Mouse (Mus musculus) gastrocnemius, postnatal 14 days (tissue): ENCODE measurements around the gene Gm49337. TPM values are rescaled to one million over a fixed set of nuclear protein-coding genes. Genes with fewer than 3 reads are reported as not detected.
A peak's percentile ranks its signal among the peaks of the same experiment; 100 is the strongest.

Experiments used
- DNase-seq: peaks from one replicate; pipeline ENCODE4 v3.0.0; 2021; ENCODE audit warnings: mixed read lengths
- intact Hi-C: fragments of 180-260 bp; cut with DNase I; formaldehyde crosslinking; loops from one replicate; pipeline ENCODE4 v1.15.1; 2025; ENCODE audit warnings: low total_unique reads
- total RNA-seq, 2 experiments: library from RNA; stranded (reverse); gene quantifications; 2 replicates each; pipeline ENCODE4 v1.2.3; 2021

The Gm49337 gene
- total RNA-seq, 2 experiments from 2014 or later: 0.47 TPM; not detected in 1

DNA sequence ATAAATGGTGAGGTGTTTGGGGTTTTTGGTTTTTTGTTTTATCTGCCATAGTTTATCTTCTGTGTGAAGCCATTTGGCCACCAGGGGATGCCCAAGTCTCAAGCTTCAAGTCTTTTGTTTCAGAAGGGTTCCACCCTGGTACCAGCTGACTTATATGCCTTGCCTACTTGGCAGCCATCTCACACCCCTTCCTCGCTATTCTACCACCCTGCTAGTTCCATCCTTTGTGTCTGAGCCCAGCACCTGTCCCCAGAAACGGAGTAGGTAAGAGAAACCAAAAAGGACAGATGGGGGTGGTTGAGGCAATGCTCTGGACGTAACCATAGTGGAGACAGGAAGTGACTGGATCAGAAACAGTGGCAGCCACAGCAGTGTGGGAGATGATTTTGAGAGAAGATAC lies 13.3 kb upstream of the Gm49337 start:
- intact Hi-C loops: no loop called here

DNA sequence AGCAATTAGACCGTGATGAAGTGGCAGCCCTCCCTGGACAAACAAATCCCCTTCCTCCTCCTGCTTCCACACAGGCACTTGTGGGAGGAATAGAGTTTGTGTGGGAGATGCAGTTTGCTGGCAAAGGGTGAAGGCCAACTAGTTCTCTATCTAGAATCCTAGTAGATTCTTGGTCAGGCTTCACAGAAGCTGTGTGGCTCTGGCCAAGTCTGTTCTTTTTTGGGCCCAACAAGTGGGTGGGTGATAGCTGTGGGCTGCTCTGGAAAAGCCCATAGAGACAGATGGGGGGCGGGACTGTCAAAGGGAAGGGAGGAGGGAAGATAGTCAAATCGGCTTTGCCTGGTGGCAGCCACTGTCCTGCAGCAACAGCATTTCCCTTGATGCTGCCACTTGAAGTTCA lies 12.4 kb upstream of the Gm49337 start:
- no peak for DNase-seq
- intact Hi-C loops: no loop called here

More for the DNA sequence above, 13.3 kb upstream of the Gm49337 start:
- no peak for DNase-seq

DNA sequence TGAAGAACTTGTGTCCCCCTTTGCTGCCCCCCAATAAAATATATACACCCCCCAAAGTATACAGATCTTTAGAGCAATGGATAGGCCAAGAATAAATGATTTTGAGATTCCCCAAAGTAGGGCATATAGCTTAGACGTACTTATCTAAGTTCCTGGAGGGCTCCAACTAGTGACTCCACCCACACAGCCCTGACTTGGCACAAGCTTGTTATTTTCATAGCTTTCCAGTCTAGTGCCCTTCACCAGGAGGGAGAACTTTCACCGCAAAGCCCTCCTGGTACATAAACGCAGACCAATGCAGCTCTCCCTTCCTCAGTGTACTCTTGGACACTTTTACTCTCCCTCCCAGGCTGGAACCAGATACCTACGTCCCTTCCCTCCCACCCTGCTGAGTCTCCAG lies 11.0 kb upstream of the Gm49337 start:
- no peak for DNase-seq
- intact Hi-C loops: no loop called here

DNA sequence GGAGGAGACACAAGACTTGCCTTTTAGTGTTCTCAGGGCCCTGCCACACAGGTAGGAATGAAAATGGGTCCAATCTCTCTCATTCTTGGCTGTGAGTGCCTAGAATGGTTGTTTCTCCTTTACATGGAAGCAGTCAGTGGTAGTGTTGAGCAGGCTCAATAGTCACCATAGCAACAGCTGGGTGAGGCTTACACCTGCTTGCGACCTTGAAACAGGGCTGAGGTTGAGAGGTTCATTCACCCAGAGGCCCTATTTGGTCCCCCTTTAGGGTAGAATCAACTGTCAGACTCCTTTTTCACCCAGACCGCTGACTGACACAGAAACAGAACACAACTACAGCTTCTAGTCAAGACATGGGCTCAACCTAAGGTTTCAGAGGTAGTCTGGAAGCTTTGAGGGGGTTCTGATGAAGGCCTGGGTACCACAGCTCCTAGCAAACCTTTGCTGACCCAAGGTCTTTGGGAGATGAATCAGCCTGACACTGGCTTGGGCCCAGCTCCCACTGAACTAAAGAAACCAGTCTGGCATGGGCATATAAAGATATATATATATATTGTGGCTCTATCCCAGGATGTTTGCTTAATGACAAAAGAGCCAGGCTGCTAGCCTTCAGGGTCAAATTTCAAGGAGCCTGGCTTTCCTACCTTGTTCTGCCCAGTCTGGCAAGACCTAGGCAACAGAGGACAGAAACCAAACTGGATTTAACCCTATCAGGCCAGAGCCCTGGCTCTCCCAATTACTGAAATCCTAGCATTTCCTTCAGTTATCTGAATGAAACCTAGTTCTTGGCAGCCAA lies 8.2 kb upstream of the Gm49337 start:
- no peak for DNase-seq
- intact Hi-C loops: loop anchor here (5.0 kb wide), 1 partner anchor 117 kb away; no protein-coding TSS in a partner anchor

DNA sequence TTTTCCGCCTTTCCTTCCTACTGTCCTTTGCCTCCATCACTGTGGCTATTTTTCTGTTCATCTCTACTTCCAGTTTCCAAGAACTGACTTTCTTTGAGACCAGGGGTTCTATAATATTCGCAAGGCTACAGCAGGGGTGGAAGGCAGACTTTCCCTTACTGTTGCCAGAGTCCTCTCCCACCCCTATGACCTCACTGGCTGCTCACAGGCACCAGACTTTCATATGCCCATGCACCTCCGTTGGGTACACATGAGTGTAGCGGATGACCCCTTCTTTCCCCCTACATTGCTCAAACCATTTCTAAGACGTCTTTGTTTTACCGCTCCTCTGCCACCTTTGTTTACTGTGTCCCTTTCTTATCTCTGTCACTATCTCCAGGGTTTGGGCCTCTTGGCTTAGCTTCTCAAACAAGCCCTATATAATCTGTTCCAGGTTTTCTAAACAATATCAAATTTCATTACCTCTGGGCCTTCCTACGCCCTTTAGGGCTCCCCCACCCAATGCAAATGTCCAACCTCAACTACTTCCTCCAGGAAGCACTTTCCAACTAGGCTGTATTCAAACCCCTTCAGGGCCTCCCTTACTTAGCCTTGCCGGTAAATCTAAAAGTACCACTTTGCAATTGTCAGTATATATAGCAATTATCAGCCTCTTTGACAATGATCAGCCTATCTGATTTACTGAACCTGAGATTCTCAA lies 7.3 kb upstream of the Gm49337 start:
- DNase-seq: no peak
- intact Hi-C loops: loop anchor here (5.0 kb wide), 1 partner anchor 116 kb away; no protein-coding TSS in a partner anchor

DNA sequence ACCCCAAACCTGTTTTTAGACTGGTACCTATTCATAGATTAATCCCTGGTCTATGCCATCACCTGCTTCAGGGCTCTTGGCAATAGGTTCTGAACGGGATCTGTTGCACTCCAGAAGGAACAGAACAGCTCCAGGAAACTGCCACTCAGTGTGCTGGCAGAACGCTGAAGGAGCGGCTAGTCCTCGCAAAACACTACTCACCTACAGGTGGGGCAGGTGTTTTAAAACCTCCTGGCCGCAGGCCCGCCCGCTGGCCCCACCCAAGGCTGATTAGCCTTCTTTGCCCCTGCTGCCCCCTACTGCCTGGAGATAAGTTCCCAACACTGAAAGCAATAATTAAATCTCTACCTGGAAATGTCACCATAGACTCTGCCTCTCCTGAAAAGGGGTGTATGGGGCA lies 5.8 kb upstream of the Gm49337 start, which contains the start of gene Tspan1:
Gene Tspan1 (minus strand): TSS at position 198 of the 400 bp plus-strand sequence.
- intact Hi-C loops: loop anchor here (5.0 kb wide), 1 partner anchor 115 kb away; no protein-coding TSS in a partner anchor
- DNase-seq: no peak

DNA sequence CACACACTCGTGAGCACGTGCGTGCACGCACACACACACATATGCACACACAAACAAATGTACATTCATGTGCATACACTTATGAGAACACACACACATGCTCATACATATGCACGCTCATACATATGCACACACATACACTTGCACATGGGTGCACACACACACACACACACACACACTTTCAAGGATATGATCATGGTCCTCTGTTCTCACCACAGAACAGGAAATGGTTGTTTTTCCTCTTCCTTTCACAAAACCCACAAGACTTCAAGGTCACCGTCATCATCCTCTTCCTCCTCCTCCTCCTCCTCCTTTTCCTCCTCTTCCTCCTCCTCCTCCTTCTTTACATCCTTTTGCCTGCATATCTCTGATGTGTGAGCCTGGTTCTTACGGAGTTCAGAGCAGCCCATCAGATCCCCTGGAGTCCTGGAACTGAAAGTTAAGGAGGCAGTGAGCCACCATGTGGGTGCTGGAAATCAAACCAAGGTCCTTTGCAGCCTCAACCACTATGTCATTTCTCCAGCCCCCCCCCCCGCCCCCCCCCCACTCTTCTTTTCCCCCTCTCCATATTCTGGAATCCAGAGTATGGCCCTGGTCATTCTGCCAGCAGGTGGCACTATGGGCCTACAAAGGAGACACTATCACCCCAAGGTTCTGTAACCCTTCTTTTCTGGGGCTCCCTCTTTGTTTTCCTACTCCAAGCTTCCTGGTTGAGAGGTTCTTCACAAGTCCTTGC lies 4.4 kb upstream of the Gm49337 start:
- DNase-seq: peak; percentile 71
- intact Hi-C loops: loop anchor here (5.0 kb wide), 1 partner anchor 114 kb away; no protein-coding TSS in a partner anchor

DNA sequence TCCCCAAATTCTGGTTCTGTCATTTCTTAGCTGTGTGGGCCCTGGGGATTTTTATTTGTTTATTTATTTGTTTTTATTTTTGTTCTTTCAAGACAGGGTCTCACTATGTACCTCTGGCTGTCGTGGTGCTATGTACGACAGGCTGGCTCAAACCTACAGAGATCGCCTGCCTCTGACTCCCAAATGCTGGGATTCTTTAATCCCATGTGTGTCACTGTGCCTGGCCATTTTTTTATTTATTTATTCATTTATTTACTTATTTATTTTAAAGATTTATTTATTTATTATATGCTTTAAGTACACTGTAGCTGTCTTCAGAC lies 3.9 kb upstream of the Gm49337 start:
- intact Hi-C loops: loop anchor here (5.0 kb wide), 1 partner anchor 113 kb away; no protein-coding TSS in a partner anchor
- no peak for DNase-seq

DNA sequence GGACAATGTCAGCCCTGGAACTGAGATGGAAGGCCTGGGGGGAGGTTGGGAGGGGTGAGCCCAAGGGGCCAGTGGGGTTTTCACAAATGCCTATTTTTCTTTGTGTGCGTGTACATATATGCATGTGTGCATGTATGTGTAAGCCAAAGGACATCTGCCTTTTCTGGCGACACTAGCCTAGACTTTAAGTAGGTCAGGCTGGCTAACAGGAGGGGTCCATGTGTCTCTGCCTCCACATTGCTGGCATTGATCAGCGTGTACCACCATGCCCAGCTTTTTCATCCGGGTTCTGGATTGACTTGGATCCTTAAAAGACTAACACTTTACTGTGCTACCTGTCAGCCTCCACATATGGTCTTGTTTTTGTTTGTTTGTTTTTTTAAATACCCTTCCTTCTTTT lies 568 bp downstream of the Gm49337 start:
- intact Hi-C loops: no loop called here
- no peak for DNase-seq

DNA sequence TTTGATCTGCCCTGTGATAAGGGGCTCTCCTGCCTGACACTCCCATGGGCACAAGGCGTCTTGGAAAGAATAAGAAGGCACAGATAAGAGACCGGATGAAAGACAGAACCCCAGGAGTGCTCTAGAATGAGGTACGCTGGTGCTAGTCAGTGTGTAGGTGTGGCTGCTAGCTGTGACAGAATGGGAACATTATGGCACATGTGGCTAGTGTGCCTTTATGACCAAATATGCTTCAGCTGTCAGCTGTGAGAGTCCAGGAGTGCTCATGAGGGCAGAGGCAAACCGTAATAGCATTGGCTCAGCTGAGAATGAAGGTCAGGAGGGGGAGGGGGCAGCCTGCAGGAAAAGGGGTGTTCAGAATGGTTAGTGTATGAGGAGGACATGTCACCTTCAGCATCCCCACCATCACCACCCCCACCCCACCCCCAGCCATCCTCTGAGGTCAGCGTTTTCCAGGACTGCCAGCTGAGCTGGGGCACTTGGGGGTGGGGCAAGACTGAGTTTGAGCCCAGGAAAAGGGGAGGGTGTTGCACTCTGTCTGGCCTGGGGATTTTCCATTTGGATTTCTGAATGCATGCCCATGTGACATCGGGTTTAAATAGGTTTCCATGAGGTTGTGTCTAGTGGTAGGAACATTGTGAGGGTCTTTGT lies 1.4 kb downstream of the Gm49337 start:
- intact Hi-C loops: no loop called here

DNA sequence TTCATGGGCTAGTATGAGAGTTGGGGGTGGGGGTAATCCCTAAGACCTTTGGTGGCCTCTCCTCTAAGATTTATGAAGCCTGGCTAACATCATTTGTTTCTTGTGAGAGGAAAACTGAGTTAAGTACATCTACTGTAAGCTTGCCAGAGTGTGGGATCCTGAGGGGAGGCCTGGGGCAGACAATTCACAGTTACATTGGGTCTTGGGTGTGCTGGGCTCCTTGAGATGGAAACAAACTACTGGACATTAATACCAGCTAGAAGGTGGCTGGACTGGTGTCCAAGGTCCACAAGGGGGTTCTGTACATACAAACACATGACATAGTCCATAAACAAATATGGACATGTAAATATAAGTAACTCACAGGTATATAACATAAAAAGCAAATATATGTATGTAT lies 2.0 kb downstream of the Gm49337 start:
- intact Hi-C loops: no loop called here

More for the DNA sequence above, 1.4 kb downstream of the Gm49337 start:
- DNase-seq: no peak

DNA sequence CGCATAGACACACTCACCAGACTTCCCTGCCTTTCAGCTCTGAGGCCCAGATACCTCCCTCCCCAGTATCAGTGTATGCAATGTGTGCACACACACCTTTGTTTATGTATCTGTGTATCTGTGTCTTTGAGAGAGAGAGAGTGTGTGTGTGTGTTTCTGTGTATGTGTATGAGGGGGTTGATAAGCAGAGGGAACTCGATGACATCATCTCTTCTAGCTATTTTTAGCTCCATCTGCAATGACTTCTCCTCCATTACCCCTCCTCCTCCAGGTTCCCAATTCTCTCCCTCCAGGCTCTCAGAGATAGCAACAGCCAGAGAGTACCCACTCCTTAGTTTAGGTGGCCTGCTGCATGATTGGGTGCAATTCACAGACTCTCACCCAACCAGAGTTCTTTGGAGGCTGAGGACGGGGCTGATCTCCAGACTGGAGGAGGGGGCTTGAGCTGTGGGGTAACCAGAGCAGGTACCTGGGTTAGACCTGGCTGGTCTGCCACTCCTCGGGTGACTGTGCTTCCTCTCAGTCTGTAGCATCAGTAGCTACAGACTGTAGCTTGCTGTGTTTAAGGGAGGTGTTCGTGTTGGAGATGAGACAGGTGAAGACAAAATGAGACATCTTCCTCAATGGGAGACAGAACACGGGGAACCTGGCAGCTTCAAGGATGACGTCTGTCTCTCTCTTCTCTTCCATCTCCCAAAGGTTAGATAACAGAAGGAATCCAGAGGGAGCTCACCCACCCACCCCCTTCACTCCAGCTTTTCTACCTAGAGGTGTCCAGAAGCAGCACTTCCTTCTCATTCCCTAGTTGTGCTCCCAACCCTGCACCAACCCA lies 2.7 kb downstream of the Gm49337 start:
- no peak for DNase-seq
- intact Hi-C loops: no loop called here

More for the DNA sequence above, 2.0 kb downstream of the Gm49337 start:
- no peak for DNase-seq

DNA sequence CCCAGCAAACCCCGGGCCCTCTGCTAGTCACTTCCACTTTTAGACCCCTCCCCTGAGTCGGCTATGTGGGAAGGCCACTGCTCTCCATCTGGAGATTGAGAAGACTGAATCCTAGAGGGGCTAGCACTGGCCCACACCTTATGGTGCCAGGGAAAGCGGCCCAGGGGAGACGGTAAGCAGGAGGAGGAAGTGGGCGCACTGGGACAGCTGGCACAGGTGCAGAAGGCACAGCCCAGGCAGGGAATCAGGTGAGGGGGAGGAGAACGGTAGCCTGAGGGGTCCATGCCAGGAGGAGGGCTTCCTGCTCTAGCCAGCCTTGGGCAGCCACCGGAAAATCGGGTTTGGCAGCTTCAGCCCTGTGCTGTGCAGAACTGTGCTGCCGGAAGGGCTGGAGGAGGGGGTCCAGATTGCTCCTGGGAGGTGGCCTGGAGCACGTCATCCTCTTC lies 3.4 kb downstream of the Gm49337 start:
- DNase-seq: peak; percentile 67
- intact Hi-C loops: no loop called here

DNA sequence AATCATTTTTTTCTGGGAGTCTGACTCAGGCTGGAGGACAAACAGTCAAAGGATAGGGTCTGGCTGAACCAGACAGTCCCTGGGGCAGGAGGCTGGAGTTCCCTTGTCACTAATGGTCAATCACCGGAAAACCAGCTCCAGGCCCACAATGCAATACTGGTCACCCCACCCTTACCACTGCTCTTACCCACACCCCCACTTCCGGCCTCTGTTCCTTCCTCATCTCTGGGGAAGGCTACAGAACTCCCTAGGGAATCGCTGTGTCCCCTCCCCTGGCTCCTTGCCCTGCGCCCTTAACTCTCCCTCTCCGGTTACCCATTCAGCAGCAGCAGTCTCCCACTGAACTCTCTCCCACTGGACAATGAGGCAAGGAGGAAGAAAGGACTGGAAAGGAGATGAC lies 4.0 kb downstream of the Gm49337 start:
- intact Hi-C loops: no loop called here
- peak; percentile 58 for DNase-seq

DNA sequence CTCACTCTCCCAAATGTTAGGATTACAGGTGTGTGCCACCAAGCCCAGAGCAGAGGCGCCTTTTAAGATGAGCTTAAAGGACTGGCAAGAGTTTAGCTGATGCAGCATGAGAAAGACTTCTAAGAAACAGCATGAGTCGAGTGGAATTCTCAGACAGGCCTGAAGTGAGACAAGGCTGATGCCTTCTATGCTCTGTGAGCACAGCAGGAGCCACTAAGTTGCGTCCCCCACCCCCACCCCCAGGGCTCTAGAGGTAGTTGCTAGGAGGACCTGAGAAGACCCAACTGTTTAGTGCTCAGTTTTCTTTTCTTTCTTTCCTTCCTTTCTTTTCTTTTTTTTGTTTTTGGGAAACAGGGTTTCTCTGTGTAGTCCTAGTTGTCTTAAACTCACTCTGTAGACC lies 8.9 kb downstream of the Gm49337 start:
- intact Hi-C loops: no loop called here
- DNase-seq: no peak

DNA sequence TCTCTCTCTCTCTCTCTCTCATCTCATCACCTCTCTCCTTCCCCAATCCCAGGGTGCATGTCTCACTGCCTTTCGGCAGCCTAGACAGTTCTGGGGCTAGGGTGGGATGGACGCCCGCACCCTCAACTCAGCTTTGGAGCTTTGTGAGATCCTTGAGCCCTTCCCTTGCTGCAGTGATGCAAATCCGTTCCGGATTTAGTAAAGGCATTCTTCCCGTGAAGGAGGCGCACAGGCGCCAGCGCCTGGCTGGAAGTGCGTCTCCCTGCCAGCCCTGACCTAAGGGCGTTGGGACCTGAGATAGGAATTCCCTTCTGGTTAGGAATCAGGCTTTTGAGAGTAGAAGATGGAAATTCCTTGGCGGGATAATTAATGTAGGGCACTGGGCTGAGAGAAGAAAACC lies 9.6 kb downstream of the Gm49337 start:
- DNase-seq: peak; percentile 16

DNA sequence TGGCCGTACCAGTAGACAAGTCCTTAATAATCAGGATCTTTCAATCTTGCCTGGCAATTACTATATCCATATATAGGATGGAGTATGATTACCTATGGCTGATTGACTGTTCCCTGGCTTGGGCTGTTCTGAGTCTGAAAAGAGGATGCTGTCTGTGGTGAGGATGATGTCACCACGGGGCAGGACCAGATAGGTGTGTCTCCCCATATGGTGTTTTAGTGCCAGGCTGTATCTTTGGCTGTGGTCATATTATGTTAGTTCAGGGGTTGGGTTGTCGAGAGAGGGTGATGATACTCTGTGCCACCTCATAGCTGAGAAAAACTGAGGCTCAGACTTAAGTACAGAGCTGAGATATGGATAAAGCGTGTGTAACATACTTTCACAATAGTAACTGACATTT lies 11.9 kb downstream of the Gm49337 start:
- DNase-seq: no peak
- intact Hi-C loops: no loop called here

More for the DNA sequence above, 9.6 kb downstream of the Gm49337 start:
- intact Hi-C loops: no loop called here

DNA sequence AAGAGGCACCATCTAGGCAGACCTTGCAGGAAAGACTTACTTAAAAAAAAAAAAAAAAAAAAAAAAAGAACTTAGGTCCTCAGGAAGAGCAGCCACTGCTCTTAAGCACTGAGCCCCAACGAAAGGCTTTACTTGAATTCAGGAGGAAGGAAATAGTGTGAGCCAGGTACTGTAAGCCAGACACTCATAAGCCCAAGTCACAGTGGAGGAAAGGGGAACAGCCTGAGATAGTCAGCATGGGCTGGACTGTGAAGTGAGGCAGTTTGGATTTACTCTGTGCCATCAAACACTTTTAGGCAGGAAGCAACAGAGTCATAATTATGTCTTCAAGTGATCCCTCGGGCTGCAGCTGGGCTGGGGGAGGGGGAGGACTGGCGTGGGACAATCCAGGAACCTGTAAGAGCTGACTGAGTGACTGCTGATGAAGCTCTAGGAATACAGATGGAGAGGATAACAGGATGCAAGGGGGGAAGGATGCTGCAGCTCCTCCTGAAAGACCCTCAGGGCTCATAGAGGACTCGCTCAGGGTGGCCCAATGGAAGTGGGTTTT lies 19.2 kb downstream of the Gm49337 start:
- peak; percentile 31 for DNase-seq
- intact Hi-C loops: no loop called here
